Mouse (Mus musculus) heart, embryonic 11.5 days (tissue): Measurements from ENCODE around the gene Gm14124. TPM values are rescaled to one million over a fixed set of nuclear protein-coding genes. Genes with fewer than 3 reads are reported as not detected.
"Not testable (repeated sequence)": the region's sequence is repeated elsewhere in the genome, so short reads cannot be mapped to it uniquely, and the experiment has no call there.

Source experiments
- ATAC-seq: fragments of 200-750 bp; cut with Nextera tagmentation; replicated peaks from 2 replicates; pipeline ENCODE4 v1.8.0; 2017; ENCODE audit warnings: moderate library complexity; ENCODE audit not compliant: insufficient number of reproducible peaks, low FRiP score, low TSS enrichment
- H3K27ac ChIP-seq: fragments of 300-500 bp; sonication (generic); 2 replicates; pipeline ENCODE4 v1.5.1; 2014; ENCODE audit warnings: mild to moderate bottlenecking, low read depth, low read length
- H3K27me3 ChIP-seq: fragments of 300-500 bp; sonication (generic); 2 replicates; pipeline ENCODE4 v1.6.1; 2014; ENCODE audit warnings: mild to moderate bottlenecking, low read length, mixed read lengths; ENCODE audit not compliant: control insufficient read depth, insufficient read depth
- H3K36me3 ChIP-seq: fragments of 300-500 bp; sonication (generic); 2 replicates; pipeline ENCODE4 v1.6.1; 2014; ENCODE audit warnings: mild to moderate bottlenecking, low read length, moderate library complexity, mixed read lengths; ENCODE audit not compliant: control insufficient read depth, insufficient read depth
- H3K4me1 ChIP-seq: fragments of 300-500 bp; sonication (generic); 2 replicates; pipeline ENCODE4 v1.6.1; 2014; ENCODE audit warnings: low read length; ENCODE audit not compliant: control insufficient read depth, insufficient read depth
- H3K4me2 ChIP-seq: fragments of 300-500 bp; sonication (generic); 2 replicates; pipeline ENCODE4 v1.6.1; 2014; ENCODE audit warnings: mild to moderate bottlenecking, moderate library complexity
- H3K4me3 ChIP-seq: fragments of 300-500 bp; sonication (generic); 2 replicates; pipeline ENCODE4 v1.5.1; 2014; ENCODE audit warnings: low read depth, low read length
- H3K9ac ChIP-seq: fragments of 300-500 bp; sonication (generic); 2 replicates; pipeline ENCODE4 v1.6.1; 2014; ENCODE audit warnings: mild to moderate bottlenecking, low read depth, low read length, moderate library complexity
- H3K9me3 ChIP-seq: fragments of 300-500 bp; sonication (generic); replicated peaks from 2 replicates; pipeline ENCODE4 v1.6.1; 2016; ENCODE audit warnings: low read length; ENCODE audit not compliant: control insufficient read depth
- WGBS: fragments of 180-500 bp; shearing (Covaris S2); extraction: QIAGEN DNeasy Blood & Tissue Kit; methylation state at CpG from one replicate; pipeline ENCODE4 v1.1.7; 2014; ENCODE audit not compliant: insufficient replicate concordance; 5-methylcytosine and 5-hydroxymethylcytosine counted together
- polyA plus RNA-seq: library from polyadenylated mRNA; unstranded; fragments of >200 nt; fragmentation: Nextera tagmentation; extraction: Ambion mirVana; gene quantifications from 2 replicates; pipeline ENCODE4 v1.2.1, GENCODE M21; 2014

Gene Gm14124
- polyA plus RNA-seq, 1 experiment from 2014 or later, result 0.04 TPM

DNA sequence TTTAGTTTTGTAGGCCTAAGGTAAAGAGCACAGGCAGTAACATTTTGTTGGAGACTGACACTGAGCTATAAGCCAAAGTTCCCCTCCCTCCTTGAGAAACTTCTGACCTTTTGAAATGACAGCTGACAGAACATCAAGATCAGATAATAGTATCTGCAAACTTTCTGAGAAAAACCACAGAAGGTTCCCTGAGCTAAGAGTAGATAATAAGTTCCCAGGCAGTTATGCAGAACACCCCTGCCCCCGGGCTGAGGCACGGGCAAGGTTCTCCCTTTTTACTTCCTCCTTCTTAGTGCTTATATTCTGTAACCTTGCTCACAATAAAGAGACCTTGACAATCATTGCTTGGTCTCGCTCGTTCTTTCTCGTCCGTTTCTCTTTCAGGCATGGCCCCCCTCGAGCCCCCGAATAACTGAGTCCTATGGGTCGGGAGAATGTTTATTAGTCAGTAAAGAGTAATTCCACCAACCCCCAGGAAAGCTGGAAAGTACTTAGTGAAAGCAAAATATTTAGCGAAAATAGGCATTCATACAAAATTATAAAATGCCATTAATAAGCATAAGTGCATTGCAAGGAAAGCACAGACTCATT lies 50.0 kb downstream of the Gm14124 start:
- Histone ChIP-seq H3K9ac (no peak overlapping the region), H3K4me1 (no peaks in the 10 kb centered on the region), H3K27me3 (no peaks in the 10 kb centered on the region), H3K4me2 (no peak overlapping the region), H3K9me3 (no peaks in the 10 kb centered on the region; the same call in 1 of the 2 replicates), H3K36me3 (no peaks in the 10 kb centered on the region), H3K4me3 (no peak overlapping the region), H3K27ac (no peak overlapping the region)
- no peak for ATAC-seq
- 76% methylated on average over 10 of the region's 10 CpGs for WGBS

GRCm38 (mm10) chr2:150310952-150311884 lies 53.9 kb downstream of the Gm14124 start:
- peak overlapping the region; percentile 59 for H3K4me3 ChIP-seq
- not testable (repeated sequence) for H3K27me3 ChIP-seq, H3K4me1 ChIP-seq, H3K36me3 ChIP-seq, H3K9me3 ChIP-seq
- peak overlapping the region; percentile 41; the same call in 1 of the 2 replicates for H3K27ac ChIP-seq
- H3K4me2 ChIP-seq, result peak overlapping the region; percentile 72
- peak overlapping the region; percentile 78 for H3K9ac ChIP-seq
- WGBS, result 14% methylated on average over 19 of the region's 19 CpGs
- peak; percentile 99 for ATAC-seq

GRCm38 (mm10) chr2:150316140-150316539 lies 58.8 kb downstream of the Gm14124 start:
- peaks cover 10% of the 10 kb centered on the region for H3K36me3 ChIP-seq
- H3K27ac ChIP-seq, result no peak overlapping the region
- no peaks in the 10 kb centered on the region for H3K27me3 ChIP-seq
- no peak for ATAC-seq
- H3K9ac ChIP-seq, result no peak overlapping the region
- no peaks in the 10 kb centered on the region for H3K4me1 ChIP-seq
- H3K9me3 ChIP-seq, result peaks cover 7% of the 10 kb centered on the region; the same call in 1 of the 2 replicates
- H3K4me3 ChIP-seq, result no peak overlapping the region
- H3K4me2 ChIP-seq, result no peak overlapping the region

DNA sequence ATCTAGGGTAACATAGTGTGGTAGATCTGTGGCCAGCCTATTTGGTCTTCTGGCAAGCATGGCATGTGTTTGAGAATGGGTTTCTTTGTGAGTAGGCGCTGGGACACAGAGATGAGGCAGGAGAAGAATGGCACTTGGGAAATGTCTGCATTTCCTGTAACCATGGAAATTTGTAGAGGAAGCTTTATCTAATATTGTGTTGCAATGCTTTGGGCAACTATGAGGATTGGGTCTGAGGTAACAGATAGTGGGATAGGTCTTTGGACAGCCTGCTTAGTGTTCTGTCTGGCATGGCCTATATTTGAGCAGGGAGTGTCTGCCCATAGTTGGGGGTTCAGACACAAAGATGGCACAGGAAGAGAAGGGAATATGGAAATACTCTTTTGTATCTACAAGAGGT lies 61.7 kb downstream of the Gm14124 start:
- Histone ChIP-seq H3K4me2 (no peak overlapping the region), H3K9me3 (peaks cover 9% of the 10 kb centered on the region; the same call in 1 of the 2 replicates), H3K4me3 (no peak overlapping the region), H3K27ac (no peak overlapping the region), H3K4me1 (no peaks in the 10 kb centered on the region), H3K9ac (no peak overlapping the region), H3K36me3 (peaks cover 10% of the 10 kb centered on the region), H3K27me3 (no peaks in the 10 kb centered on the region)
- 87% methylated on average over 1 of the region's 1 CpGs for WGBS
- no peak for ATAC-seq

Other genes starting within 250 kb of the Gm14124 start
- gene Zfp120, start 120.8 kb upstream of the Gm14124 start, polyA plus RNA-seq, result 5.3 and 7.5 TPM in 2 replicates
- gene Gm10770, start 77.8 kb upstream of the Gm14124 start, polyA plus RNA-seq, result not detected in 2 replicates
- not detected in 2 replicates for gene Gm14139, start 75.8 kb upstream of the Gm14124 start, polyA plus RNA-seq
- 4.4 and 5.9 TPM in 2 replicates for gene Zfp937, start 39.4 kb upstream of the Gm14124 start, polyA plus RNA-seq
- 1.8 and 2.7 TPM in 2 replicates for gene Gm21994, start 1.9 kb upstream of the Gm14124 start, polyA plus RNA-seq
- 2.3 and 2.8 TPM in 2 replicates for gene Gm10130, start 66.2 kb downstream of the Gm14124 start, polyA plus RNA-seq
- gene 3300002I08Rik, start 105.2 kb downstream of the Gm14124 start, polyA plus RNA-seq, result 5.0 and 6.1 TPM in 2 replicates
- 4.1 and 4.4 TPM in 2 replicates for gene Zfp442, start 194.0 kb downstream of the Gm14124 start, polyA plus RNA-seq
- gene Zfp345, start 227.6 kb downstream of the Gm14124 start, polyA plus RNA-seq, result 0.06 and 0.31 TPM in 2 replicates